Mouse (Mus musculus) heart, embryonic 16.5 days (tissue): ENCODE measurements around the gene Eda. TPM values are rescaled to one million over a fixed set of nuclear protein-coding genes. Genes with fewer than 3 reads are reported as not detected.

Source experiments
- ATAC-seq: fragments of 200-750 bp; cut with Nextera tagmentation; replicated peaks from 2 replicates; pipeline ENCODE4 v1.8.0; 2017; ENCODE audit warnings: moderate number of reproducible peaks; ENCODE audit not compliant: insufficient read depth, low FRiP score; ENCODE audit errors: extremely low read depth
- H3K27ac ChIP-seq: fragments of 300-500 bp; sonication (generic); 2 replicates; pipeline ENCODE4 v1.5.1; 2014; ENCODE audit warnings: mild to moderate bottlenecking, low read length, control low read depth, moderate library complexity
- H3K27me3 ChIP-seq: fragments of 300-500 bp; sonication (generic); 2 replicates; pipeline ENCODE4 v1.6.1; 2014; ENCODE audit warnings: low read length, mixed read lengths; ENCODE audit not compliant: control insufficient read depth, insufficient read depth
- H3K36me3 ChIP-seq: fragments of 300-500 bp; sonication (generic); 2 replicates; pipeline ENCODE4 v1.6.1; 2014; ENCODE audit not compliant: control insufficient read depth, insufficient read depth
- H3K4me1 ChIP-seq: fragments of 300-500 bp; sonication (generic); 2 replicates; pipeline ENCODE4 v1.6.1; 2014; ENCODE audit warnings: low read length, mixed read lengths; ENCODE audit not compliant: control insufficient read depth, insufficient read depth
- H3K4me2 ChIP-seq: fragments of 300-500 bp; sonication (generic); 2 replicates; pipeline ENCODE4 v1.6.1; 2014; ENCODE audit warnings: low read depth, mild to moderate bottlenecking, control low read depth, low read length
- H3K4me3 ChIP-seq: fragments of 300-500 bp; sonication (generic); 2 replicates; pipeline ENCODE4 v1.5.1; 2014; ENCODE audit warnings: mild to moderate bottlenecking, control low read depth, low read length
- H3K9ac ChIP-seq: fragments of 300-500 bp; sonication (generic); 2 replicates; pipeline ENCODE4 v1.6.1; 2014; ENCODE audit warnings: low read length, control low read depth
- H3K9me3 ChIP-seq: fragments of 300-500 bp; sonication (generic); replicated peaks from 2 replicates; pipeline ENCODE4 v1.6.1; 2016; ENCODE audit warnings: low read length; ENCODE audit not compliant: control insufficient read depth
- WGBS: fragments of 180-500 bp; shearing (Covaris S2); extraction: QIAGEN DNeasy Blood & Tissue Kit; methylation state at CpG from one replicate; pipeline ENCODE4 v1.1.7; 2014; 5-methylcytosine and 5-hydroxymethylcytosine counted together
- polyA plus RNA-seq: library from polyadenylated mRNA; unstranded; fragments of >200 nt; fragmentation: Nextera tagmentation; extraction: Ambion mirVana; gene quantifications from 2 replicates; pipeline ENCODE4 v1.2.1, GENCODE M21; 2015

The Eda gene
- polyA plus RNA-seq, 1 experiment from 2014 or later = 2.0 TPM

GRCm38 (mm10) chrX:100118362-100118761 is 143.0 kb downstream of the Eda start:
- Histone ChIP-seq H3K9me3 (no peaks in the 10 kb centered on the region), H3K27me3 (no peaks in the 10 kb centered on the region), H3K36me3 (no peaks in the 10 kb centered on the region), H3K4me2 (no peak overlapping the region), H3K9ac (no peak overlapping the region), H3K4me3 (no peak overlapping the region), H3K27ac (no peak overlapping the region), H3K4me1 (no peaks in the 10 kb centered on the region)
- no peak for ATAC-seq
- 20% methylated on average over 1 of the region's 1 CpGs for whole genome bisulfite sequencing

GRCm38 (mm10) chrX:100195286-100195685 is 219.9 kb downstream of the Eda start:
- Histone ChIP-seq H3K4me1 (no peaks in the 10 kb centered on the region), H3K27ac (no peak overlapping the region), H3K36me3 (no peaks in the 10 kb centered on the region), H3K9me3 (no peaks in the 10 kb centered on the region), H3K9ac (no peak overlapping the region), H3K4me3 (no peak overlapping the region), H3K27me3 (no peaks in the 10 kb centered on the region), H3K4me2 (no peak overlapping the region)
- no peak for ATAC-seq
- WGBS = 33% methylated on average over 2 of the region's 2 CpGs

- no peak for ATAC-seq
- Histone ChIP-seq H3K9ac (no peak overlapping the region), H3K4me3 (no peak overlapping the region), H3K27ac (no peak overlapping the region), H3K36me3 (no peaks in the 10 kb centered on the region), H3K9me3 (no peaks in the 10 kb centered on the region), H3K27me3 (no peaks in the 10 kb centered on the region), H3K4me1 (no peaks in the 10 kb centered on the region), H3K4me2 (no peak overlapping the region)
Measured at GRCm38 (mm10) chrX:100313652-100314051, 338.2 kb downstream of the Eda start.

- H3K36me3 ChIP-seq = no peaks in the 10 kb centered on the region
- H3K4me2 ChIP-seq = no peak overlapping the region
- H3K27ac ChIP-seq = no peak overlapping the region
- ATAC-seq = no peak
- H3K27me3 ChIP-seq = no peaks in the 10 kb centered on the region
- H3K4me1 ChIP-seq = no peaks in the 10 kb centered on the region
- H3K4me3 ChIP-seq = no peak overlapping the region
- no peaks in the 10 kb centered on the region for H3K9me3 ChIP-seq
- no peak overlapping the region for H3K9ac ChIP-seq
Measured at GRCm38 (mm10) chrX:100314172-100314902, 338.9 kb downstream of the Eda start.

- no peaks in the 10 kb centered on the region for H3K27me3 ChIP-seq
- no peak overlapping the region for H3K4me2 ChIP-seq
- no peak overlapping the region for H3K9ac ChIP-seq
- 64% methylated on average over 2 of the region's 2 CpGs for WGBS
- H3K27ac ChIP-seq = no peak overlapping the region
- H3K4me3 ChIP-seq = no peak overlapping the region
- H3K9me3 ChIP-seq = no peaks in the 10 kb centered on the region
- ATAC-seq = no peak
- H3K4me1 ChIP-seq = no peaks in the 10 kb centered on the region
- no peaks in the 10 kb centered on the region for H3K36me3 ChIP-seq
Measured at GRCm38 (mm10) chrX:100340687-100341086, 365.3 kb downstream of the Eda start.

GRCm38 (mm10) chrX:100344433-100344832 is 369.0 kb downstream of the Eda start:
- Histone ChIP-seq H3K4me3 (no peak overlapping the region), H3K36me3 (no peaks in the 10 kb centered on the region), H3K4me2 (no peak overlapping the region), H3K9ac (no peak overlapping the region), H3K9me3 (no peaks in the 10 kb centered on the region), H3K27me3 (no peaks in the 10 kb centered on the region), H3K4me1 (no peaks in the 10 kb centered on the region), H3K27ac (no peak overlapping the region)
- ATAC-seq = no peak
- 74% methylated on average over 2 of the region's 2 CpGs for WGBS

GRCm38 (mm10) chrX:100356974-100357373 is 381.6 kb downstream of the Eda start:
- no peaks in the 10 kb centered on the region for H3K27me3 ChIP-seq
- H3K36me3 ChIP-seq = no peaks in the 10 kb centered on the region
- no peak overlapping the region for H3K4me2 ChIP-seq
- no peak overlapping the region for H3K27ac ChIP-seq
- H3K9ac ChIP-seq = no peak overlapping the region
- H3K4me3 ChIP-seq = no peak overlapping the region
- 68% methylated on average over 2 of the region's 2 CpGs for WGBS
- H3K4me1 ChIP-seq = no peaks in the 10 kb centered on the region
- no peaks in the 10 kb centered on the region for H3K9me3 ChIP-seq
- ATAC-seq = no peak

- Histone ChIP-seq H3K4me2 (no peak overlapping the region), H3K27ac (no peak overlapping the region), H3K9me3 (no peaks in the 10 kb centered on the region), H3K4me1 (no peaks in the 10 kb centered on the region), H3K9ac (no peak overlapping the region), H3K27me3 (no peaks in the 10 kb centered on the region), H3K4me3 (no peak overlapping the region), H3K36me3 (no peaks in the 10 kb centered on the region)
- WGBS = 88% methylated on average over 1 of the region's 1 CpGs
- no peak for ATAC-seq
Measured at GRCm38 (mm10) chrX:100389887-100390286, 414.5 kb downstream of the Eda start.

GRCm38 (mm10) chrX:100392304-100392703 is 416.9 kb downstream of the Eda start:
- Histone ChIP-seq H3K9me3 (no peaks in the 10 kb centered on the region), H3K4me2 (no peak overlapping the region), H3K4me1 (no peaks in the 10 kb centered on the region), H3K27me3 (no peaks in the 10 kb centered on the region), H3K4me3 (no peak overlapping the region), H3K36me3 (no peaks in the 10 kb centered on the region), H3K27ac (no peak overlapping the region), H3K9ac (no peak overlapping the region)
- 28% methylated on average over 6 of the region's 6 CpGs for WGBS
- ATAC-seq = no peak
